Comparison of ENCODE assay signal across 11 mouse cellular contexts in the genomic region with DNA sequence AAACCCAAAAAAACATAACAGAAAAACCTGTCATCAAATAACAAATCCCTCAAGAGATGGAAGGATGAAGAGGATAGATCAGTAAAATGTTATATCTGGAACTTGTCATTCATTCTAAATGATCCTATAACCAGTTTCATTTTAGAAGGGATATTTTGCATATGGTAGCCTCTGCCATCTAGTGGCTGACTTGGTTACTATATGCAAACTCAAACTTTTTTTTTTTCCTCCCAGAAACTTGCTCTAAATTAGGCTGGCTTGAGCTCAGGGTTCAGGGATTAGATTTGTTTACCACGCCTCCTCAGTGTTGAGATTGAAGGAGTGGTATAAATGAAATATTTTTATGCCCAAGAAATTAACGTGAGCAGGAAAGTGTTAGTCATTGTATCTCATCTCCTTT. TPM values are rescaled to one million over a fixed set of nuclear protein-coding genes. Genes with fewer than 3 reads are reported as not detected.
DNase-seq lines count a peak whose midpoint lies in the region; TF ChIP-seq lines count a peak whose summit lies in the region.
"Had no signal": no experiment of that assay in that cellular context is flagged by ENCODE, and none has a peak within 500 bp of the region (broad histone marks: within the 10 kb centered on the region; RNA-seq: fewer than 3 reads in every experiment).

No protein-coding gene starts in this region.

- no peak for DNase-seq in gastrocnemius, adult 2 months
- no peak for DNase-seq in gastrocnemius, postnatal 14 days
- peak; percentile 7 for DNase-seq in lung, postnatal 10 days
- no peak for DNase-seq in lung, adult 2 months
- DNase-seq in embryo, embryonic 11 days, result peak; percentile 55
- DNase-seq in retina, embryonic 14.5 days (ENCODE audit: low spot score), result peak; percentile 66
- DNase-seq in urinary bladder, postnatal 14 days (ENCODE audit: low spot score), result no peak
- no peak for DNase-seq in heart, adult 9 months (ENCODE audit: low spot score in 2 of 2)

- no peak overlapping the region for H3K4me3 ChIP-seq in gastrocnemius, adult 2 months
- no peak overlapping the region for H3K4me3 ChIP-seq in lung, adult 2 months (replicated peaks; ENCODE audit: extremely low read depth, low read depth, low read length)
- H3K4me3 ChIP-seq: liver, embryonic 15.5 days; stomach, embryonic 15.5 days had no signal

- H3K4me1 ChIP-seq in lung, adult 2 months (ENCODE audit: control insufficient read depth, insufficient read depth, low read length), result no peaks in the 10 kb centered on the region
- H3K4me1 ChIP-seq: liver, embryonic 15.5 days; stomach, embryonic 15.5 days had no signal

- 10% methylated on average over 2 of the region's 2 CpGs for WGBS in lung, adult 2 months

- no peak overlapping the region for H3K27ac ChIP-seq in gastrocnemius, adult 2 months
- H3K27ac ChIP-seq: liver, embryonic 15.5 days; stomach, embryonic 15.5 days had no signal

- TF ChIP-seq POLR2A in lung, adult 2 months (IDR thresholded peaks at IDR 0.05; ENCODE audit: borderline replicate concordance, extremely low read depth, low read depth, low read length), result no peak

- peak; percentile 72 for TF ChIP-seq CTCF in gastrocnemius, adult 2 months (IDR thresholded peaks at IDR 0.05)
- TF ChIP-seq CTCF in lung, adult 2 months (IDR thresholded peaks at IDR 0.05; ENCODE audit: insufficient read depth, low read length), result no peak

- intact Hi-C loops in gastrocnemius, adult 2 months (cut with DNase I), result no loop called here
- intact Hi-C loops in gastrocnemius, postnatal 14 days (cut with DNase I; ENCODE audit: low total_unique reads), result no loop called here

RNA-seq across cellular contexts. Expression of gene Gm29133, which starts 27.3 kb away (rescaled TPM):
- total RNA-seq in gastrocnemius, adult 2 months (2021), result not detected
- total RNA-seq in gastrocnemius, postnatal 14 days (2021), result not detected
- not detected in 2 replicates for polyA plus RNA-seq in lung, adult 2 months (2012; rRNA removed)
- polyA plus RNA-seq: gonadal fat pad, adult 2 months; liver, embryonic 15.5 days; stomach, embryonic 15.5 days had no signal

Comparison
In these comparisons a context has a peak if more than half of its experiments do, and no peak if none do; other contexts are left out.
1. DNase-seq: peak in lung, postnatal 10 days (single experiment), embryo, embryonic 11 days (single experiment) and retina, embryonic 14.5 days (single experiment); none in gastrocnemius, adult 2 months (single experiment), gastrocnemius, postnatal 14 days (single experiment), lung, adult 2 months (single experiment), urinary bladder, postnatal 14 days (single experiment) and heart, adult 9 months (0 of 2).